Mouse (Mus musculus) cerebellum, adult 11-12 months (tissue): Measurements from ENCODE around the gene Rpl21.
"Not testable (repeated sequence)": the region's sequence is repeated elsewhere in the genome, so short reads cannot be mapped to it uniquely, and the experiment has no call there.

Experiments used
- DNase-seq: peaks from one replicate; pipeline ENCODE4 v3.0.0; 2022

The Rpl21 gene

GRCm38 (mm10) chr5:146872981-146873631, 40.4 kb downstream of the Rpl21 start:
- DNase-seq, result no peak

GRCm38 (mm10) chr5:146876024-146876423, 43.3 kb downstream of the Rpl21 start:
- no peak for DNase-seq

GRCm38 (mm10) chr5:146877882-146878281, 45.2 kb downstream of the Rpl21 start:
- DNase-seq, result not testable (repeated sequence)

DNA sequence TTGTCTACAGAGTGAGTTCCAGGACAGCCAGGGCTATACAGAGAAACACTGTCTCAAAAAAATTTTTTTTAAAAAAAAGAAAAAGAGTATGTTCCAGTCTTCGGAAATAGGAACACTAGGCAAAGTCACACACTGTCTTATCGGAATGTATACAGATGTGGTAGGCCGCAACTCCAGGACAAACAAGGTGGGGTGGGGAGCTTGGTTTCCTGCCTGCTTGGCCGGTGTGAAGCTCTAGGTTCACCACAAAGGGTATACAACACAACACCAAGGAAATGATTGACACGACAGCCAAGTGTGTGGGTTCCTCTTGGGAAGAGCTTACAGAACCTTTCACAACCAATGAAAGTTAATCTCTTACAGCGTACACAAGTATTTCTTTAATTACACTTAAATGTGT, 49.6 kb downstream of the Rpl21 start:
- DNase-seq, result no peak

- no peak for DNase-seq
Observed at GRCm38 (mm10) chr5:146883053-146883452, 50.4 kb downstream of the Rpl21 start.

GRCm38 (mm10) chr5:146883486-146884272, 51.0 kb downstream of the Rpl21 start:
- DNase-seq, result no peak
